Mouse (Mus musculus) left cerebral cortex, adult 9 months (tissue): ENCODE results near the gene Atad5.
"Not testable (repeated sequence)": the region's sequence is repeated elsewhere in the genome, so short reads cannot be mapped to it uniquely, and the experiment has no call there.

Experiments used
- DNase-seq, 2 experiments: peaks; one replicate each; pipeline ENCODE4 v3.0.0; 2022; ENCODE audit warnings: low spot score in 2 of 2

The Atad5 gene

DNA sequence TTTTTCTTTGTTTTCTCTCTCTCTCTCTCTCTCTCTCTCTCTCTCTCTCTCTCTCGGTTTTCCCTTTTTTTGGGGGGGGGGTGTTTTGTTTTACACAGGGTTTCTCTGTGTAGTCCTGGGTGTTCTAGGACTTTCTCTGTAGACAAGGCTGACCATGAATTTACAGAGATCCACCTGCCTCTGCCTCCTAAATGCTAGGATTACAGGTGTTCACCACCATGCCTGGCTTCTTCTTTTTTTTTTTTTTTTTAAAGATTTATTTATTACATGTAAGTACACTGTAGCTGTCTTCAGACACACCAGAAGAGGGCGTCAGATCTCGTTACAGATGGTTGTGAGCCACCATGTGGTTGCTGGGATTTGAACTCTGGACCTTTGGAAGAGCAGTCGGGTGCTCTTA, 59.8 kb downstream of the Atad5 start:
- DNase-seq: not testable (repeated sequence)

- no peak for DNase-seq
Observed at GRCm38 (mm10) chr11:80149412-80150023, 60.3 kb downstream of the Atad5 start.

- no peak for DNase-seq
Observed at GRCm38 (mm10) chr11:80150566-80150965, 61.4 kb downstream of the Atad5 start.

GRCm38 (mm10) chr11:80151541-80151940, 62.3 kb downstream of the Atad5 start:
- no peak for DNase-seq

- no peak for DNase-seq
Observed at GRCm38 (mm10) chr11:80152376-80152775, 63.2 kb downstream of the Atad5 start.

- peak; percentile 39 to 75 for DNase-seq
Observed at GRCm38 (mm10) chr11:80153857-80154495, 64.8 kb downstream of the Atad5 start, which contains the start of gene Adap2. TSS of gene Adap2 (plus strand) at chr11:80154105.

GRCm38 (mm10) chr11:80154501-80154900, 65.3 kb downstream of the Atad5 start:
- DNase-seq: no peak

DNA sequence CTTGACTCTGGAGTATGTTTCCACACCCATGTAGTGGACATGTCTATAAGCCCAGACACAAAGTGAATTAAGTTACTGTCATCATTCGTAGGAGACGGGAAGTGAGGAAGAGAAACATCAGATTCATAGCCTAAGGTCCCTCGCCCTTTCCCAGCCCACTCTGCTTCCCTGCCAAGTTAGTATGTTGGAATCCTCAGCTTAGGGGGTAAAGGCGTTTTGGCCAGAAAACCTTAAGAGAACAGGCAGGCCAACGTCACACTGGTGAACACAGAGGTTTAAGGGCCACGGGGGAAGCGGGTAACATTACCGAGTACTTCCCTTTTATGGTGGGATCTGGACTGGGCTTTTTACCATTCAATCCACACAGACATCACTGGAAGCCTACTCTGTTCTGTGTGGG, 66.3 kb downstream of the Atad5 start:
- no peak for DNase-seq

DNA sequence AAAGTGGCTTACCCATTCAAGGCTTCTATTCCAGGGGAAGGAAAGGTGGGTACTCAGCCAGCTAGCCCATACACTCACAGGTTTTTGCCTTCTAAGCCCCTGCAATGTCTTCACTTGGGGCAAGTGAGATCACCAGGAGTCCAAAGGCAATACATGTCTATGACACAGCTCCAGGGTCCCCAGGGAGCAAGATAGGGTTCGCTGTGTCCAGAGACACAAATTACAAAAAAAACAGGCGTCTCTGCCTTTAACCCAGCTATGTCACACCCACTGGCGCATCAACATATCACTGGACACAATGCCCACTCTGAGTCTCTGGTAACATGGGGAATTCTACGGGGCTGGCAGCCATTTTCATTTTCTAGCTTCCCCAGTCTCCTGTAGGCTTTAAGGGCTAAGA, 66.8 kb downstream of the Atad5 start:
- no peak for DNase-seq

DNA sequence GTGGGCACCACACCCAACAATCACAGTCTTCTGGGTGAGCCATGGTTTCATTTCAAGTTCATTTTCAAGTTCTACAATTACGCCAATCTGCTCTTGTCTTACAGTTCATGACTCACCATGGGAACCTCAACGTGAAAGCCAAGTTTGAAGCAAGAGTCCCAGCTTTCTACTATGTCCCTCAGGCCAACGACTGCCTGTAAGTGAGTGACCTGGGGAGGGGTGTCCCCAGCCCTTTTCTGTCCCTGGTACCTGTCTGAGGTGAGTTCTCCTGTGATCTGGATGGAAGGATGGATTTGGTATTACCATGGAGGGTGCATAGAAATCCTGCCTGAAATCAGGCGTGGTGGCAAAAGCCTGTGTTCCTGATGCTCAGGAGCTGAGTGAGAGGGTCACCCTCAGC, 67.6 kb downstream of the Atad5 start:
- no peak for DNase-seq

DNA sequence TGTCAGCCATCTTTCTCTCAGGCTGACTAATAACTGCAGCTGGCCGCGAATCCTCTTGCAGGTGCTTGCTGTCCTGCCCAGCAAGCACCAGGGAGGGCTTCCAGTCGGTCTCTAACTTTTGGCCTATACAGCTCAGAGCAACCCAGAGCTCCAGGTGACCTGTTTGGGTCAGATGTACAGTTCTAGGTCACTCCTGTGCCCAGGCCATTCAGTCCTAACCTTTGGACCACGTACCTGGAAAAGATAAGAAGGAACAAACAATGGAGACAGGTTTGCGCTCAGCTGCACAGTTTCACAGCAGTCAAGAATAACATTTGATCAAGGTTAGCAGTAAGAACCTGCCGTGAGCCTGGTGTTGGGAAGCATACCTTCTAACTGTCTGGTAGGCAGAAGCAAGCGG, 69.8 kb downstream of the Atad5 start:
- no peak for DNase-seq

DNA sequence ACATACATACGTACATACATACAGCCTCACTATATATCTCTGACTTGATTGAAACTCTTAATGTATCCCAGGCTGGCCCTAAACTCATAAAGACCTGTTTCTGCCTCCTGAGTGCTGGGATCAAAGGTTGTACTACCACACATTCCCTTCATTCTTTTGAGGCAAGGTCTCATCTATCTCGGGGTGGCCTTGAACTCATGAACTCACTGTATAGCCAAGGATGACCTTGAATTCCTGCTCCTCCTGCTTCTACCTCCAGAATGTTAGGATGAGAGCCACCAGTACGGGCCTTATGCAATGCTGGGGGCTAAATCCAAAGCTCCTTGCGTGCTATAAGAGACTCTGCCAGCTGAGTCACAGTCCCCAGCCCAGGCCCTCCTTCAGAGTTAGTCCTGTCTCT, 71.8 kb downstream of the Atad5 start:
- DNase-seq: no peak

GRCm38 (mm10) chr11:80163362-80164116, 74.3 kb downstream of the Atad5 start:
- no peak for DNase-seq

DNA sequence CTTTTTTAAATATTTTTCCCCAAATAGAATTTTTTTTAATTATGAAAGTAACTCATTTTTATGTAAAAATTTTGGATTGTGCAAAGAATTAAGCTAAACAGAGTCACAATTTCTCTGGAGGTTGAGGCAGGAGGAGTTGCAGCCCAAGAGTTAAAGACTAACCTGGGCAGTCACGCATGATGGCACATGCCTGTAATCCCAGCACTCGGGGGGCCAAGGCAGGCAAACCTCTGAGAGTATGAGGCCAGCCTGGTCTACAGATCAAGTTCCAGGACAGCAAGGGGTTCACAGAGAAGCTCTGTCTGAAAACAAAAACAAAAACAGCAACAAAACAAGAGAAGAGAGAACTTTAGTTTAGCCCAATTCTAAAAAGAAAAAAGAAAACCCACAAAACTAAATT, 75.0 kb downstream of the Atad5 start:
- no peak for DNase-seq

DNA sequence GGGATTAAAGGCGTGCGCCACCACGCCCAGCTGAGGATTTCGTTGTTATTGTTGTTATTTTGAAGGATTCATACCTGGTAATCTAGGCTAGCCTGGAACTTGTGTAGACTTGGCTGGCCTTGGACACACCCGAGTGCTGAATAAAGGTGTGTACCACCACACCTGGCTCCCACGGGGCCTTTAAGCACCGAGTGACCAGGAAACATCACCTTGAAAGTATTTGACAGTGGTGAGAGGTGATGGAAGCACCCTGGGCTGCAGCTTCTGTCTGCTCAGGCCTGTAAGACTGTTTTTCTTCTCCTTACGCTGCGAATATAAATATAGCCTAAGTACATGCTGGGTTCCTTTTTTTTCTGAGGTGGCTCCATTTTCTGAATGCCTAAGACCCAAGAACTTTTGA, 78.9 kb downstream of the Atad5 start:
- no peak for DNase-seq

DNA sequence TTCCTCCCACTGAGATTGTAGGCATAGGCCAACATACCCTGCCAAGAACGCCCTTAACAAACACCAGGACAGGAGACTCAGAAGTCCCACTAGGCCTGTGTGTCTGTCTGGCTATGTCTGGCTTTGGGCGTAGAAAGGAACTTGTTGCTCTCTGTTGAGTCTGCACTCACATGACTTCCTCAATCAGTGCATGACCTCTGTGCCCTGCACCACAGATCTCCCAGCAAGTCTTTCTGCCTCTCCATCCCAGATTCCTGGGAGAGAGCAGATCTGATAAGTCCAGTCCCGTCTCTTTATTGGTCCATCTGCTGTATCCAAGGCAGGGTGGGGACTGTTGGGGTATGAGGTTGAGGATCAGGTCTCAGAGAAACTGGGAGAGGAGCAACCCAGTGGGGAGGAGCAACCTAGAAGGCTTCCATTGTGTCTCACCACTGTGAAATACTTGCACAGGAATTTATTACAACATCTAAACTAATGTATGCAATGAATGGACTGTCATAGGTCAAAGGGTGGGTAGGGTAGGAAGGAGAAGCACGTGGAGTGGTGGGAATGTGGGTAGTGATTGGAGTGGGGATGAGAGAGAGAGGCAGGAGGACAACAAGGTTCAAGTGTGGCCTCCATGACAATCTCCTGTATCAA, 79.5 kb downstream of the Atad5 start:
- no peak for DNase-seq

- DNase-seq: no peak
Observed at GRCm38 (mm10) chr11:80169629-80170028, 80.4 kb downstream of the Atad5 start.

GRCm38 (mm10) chr11:80170351-80170750, 81.2 kb downstream of the Atad5 start:
- DNase-seq: no peak

GRCm38 (mm10) chr11:80171884-80172283, 82.7 kb downstream of the Atad5 start:
- DNase-seq: no peak

DNA sequence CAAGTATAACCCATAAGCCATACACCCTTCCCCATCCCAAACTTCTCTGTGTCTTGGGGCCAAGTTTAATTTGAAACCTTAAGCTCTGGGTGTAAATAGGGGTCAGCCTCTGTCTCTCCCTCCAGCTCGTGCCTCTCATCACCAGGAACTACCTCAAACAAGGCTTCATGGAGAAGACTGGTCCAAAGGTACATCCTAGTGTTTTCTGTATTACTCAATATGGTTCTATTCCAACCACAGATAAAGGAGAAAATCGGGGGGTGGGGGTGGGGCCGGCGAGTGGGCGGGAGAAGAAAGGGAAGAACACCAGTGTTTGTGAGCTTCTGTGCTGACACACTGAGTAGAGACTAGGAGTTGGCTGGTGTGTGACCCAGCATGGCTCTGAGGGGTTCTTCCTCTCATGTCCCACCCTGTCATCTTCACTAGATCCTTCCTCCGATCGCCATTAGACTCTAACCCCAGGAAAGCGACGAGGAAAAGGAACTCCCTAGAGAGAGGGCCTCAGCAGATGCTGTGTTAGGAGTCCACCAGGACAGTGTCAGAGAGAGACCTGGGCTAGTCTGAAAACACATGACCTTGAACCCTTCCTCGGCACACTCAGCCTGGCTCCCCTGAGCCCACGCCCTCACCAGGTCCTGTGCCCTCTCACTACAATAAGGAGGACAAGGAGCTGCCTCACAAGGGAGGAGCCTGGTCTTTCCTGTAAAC, 84.9 kb downstream of the Atad5 start:
- no peak for DNase-seq

DNA sequence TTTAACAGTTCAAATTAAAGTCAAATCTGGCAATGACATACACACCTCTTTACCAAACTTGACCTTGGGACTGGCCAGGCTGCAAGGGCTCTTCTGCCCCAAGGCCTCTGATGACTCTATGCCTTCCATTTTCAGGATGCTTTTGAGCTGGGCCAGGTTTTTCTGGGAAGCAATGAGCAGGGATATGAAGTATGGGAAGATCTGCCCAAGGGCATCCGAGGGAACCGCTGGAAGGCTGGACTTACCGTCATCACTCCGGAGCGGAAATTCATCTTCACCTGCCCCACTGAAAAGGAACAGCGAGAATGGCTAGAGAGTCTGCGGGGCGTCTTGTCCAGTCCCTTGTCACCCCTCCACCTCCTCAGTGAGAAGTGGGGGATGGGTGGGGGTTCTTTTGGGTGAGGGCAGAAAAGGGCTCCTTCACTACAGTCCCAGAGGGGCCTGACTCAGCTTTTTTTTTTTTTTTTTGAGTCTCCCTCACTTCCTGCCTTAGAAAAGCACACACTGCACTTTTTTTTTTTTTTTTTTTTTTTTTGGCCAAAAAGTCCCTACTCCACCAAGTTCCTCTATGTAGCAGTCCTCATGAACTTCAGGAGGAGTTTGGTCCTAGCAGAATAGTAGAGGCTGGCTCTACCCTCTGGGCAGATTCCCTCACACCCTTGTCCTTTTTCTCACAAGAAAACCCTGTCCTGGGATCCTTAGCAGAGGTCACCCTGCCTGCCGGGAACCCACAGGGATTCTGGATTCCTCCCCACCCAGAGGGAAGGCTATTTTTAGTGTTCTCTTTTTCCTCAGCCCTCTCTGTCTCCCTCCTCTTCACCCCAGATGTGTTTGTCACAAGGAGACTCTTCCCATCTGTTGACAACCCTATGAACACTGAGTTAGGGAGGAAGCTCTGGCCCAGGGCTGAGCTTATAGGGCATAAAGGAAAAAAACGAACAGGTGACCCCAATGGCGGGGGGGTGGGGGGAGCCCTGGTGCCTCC, 88.0 kb downstream of the Atad5 start:
- no peak for DNase-seq
